Mouse (Mus musculus): ENCODE measurements around the gene Cd44.

GRCm38 (mm10) chr2:102801899-102802298 lies 99.6 kb downstream of the Cd44 start:
- TF ChIP-seq ETS1 (conservative IDR thresholded peaks at IDR 0.05; ENCODE audit: low read depth, low read length) (no peak), ZNF384 (IDR thresholded peaks at IDR 0.05; ENCODE audit: low read depth, low read length) (no peak), MAZ (IDR thresholded peaks at IDR 0.05; ENCODE audit: low read depth, low read length) (no peak)

Measured in CH12.LX (cell line).